Mouse (Mus musculus): ENCODE measurements around the gene Slxl1. TPM values are rescaled to one million over a fixed set of nuclear protein-coding genes. Genes with fewer than 3 reads are reported as not detected.
"Not testable (repeated sequence)": the region's sequence is repeated elsewhere in the genome, so short reads cannot be mapped to it uniquely, and the experiment has no call there.

Gene Slxl1
- not detected for total RNA-seq (2022)

GRCm38 (mm10) chrX:55226576-55226975 lies at the start of gene Slxl1:
Gene Slxl1, plus strand, starts transcription at chrX:55226876.
- DNase-seq = not testable (repeated sequence)

Data from adrenal gland, adult 8-10 months (tissue).